Mouse (Mus musculus) brain, adult 2 months (tissue): ENCODE results near the gene Asic5.

Experiments used
- DNase-seq: peaks from one replicate; pipeline ENCODE4 v3.0.0; 2011; ENCODE audit warnings: low read depth, low spot score

The Asic5 gene

GRCm38 (mm10) chr3:81981990-81982389, at the start of gene Asic5:
Asic5 (plus strand) TSS chr3:81982290.
- no peak for DNase-seq

DNA sequence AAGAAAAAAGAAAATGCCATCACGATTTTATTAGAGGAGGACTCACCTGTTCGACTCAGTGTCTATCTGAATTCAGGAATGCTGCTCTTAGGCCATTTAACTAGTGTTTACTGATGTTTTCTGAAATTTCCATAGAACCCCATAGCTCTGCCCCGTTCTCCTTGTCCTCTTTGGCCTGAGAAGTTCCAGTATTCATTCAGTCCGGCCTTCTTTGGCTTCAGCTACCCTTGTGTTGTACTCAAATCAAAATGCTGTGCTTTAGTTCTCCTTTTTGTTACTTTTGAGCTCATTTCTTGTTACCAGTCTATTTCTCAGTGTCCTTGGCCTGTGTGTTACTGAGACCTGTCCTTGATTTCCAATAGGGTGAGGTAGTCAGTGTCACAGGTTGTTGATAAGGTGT, 48.7 kb upstream of the Asic5 start:
- DNase-seq, result no peak

DNA sequence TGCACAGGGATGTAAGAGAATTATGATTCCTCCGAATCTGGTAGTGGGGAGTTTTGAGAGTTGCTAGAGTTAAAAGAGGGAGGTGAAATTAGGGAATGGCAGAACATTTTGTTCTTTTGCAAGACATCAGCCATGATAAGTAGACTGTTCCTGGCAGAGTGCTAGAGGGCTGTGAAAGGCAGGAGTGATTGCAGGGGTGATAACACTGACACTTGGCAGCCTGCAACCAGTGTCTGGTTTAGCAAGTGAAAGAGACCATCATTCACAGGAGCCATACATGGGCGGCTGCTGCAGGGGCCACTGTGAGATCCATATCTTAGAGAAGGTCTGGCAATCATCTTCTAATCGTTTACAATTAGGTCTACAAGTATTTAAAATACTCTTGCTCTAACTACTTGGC, 43.2 kb upstream of the Asic5 start:
- DNase-seq, result no peak

GRCm38 (mm10) chr3:81942341-81942740, 39.7 kb upstream of the Asic5 start:
- no peak for DNase-seq

DNA sequence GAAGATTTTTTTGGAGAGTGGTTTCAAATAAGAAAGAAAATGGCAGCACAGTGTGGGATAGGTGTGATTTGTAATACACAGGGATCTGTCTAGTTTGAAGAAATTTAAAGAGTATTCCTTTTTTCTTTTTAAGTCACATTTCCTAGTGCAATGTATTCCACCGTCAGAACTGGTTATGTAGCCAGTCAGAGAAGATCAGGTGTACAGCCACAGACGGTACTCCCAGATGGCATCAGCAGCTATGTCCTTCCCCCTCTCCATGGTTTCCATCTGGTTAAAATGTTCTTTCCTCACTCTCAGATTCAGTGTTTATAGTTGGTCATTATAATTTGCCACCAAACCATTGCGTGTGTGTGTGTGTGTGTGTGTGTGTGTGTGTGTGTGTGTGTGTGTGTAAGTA, 39.0 kb upstream of the Asic5 start:
- DNase-seq, result peak; percentile 77

- DNase-seq, result no peak
Observed at GRCm38 (mm10) chr3:81944851-81945393, 37.2 kb upstream of the Asic5 start.

DNA sequence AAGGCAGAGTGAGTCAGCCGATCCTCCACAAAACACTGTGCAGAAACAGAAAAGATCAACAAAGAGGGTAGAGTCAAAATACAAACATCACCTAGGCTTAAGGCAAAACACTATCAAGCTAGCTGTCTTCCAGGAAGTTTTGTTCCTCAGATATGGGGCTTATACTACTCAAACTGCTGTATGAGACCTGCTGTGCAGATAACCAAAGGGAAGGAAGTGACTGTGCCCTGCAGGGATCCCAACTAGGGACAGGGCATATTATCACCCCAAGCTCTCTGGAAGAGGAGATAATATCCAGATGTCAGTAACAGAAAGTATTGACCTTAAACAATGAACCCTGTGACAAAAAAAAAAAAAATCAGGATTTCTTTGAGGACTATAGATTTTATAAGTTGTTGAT, 33.0 kb upstream of the Asic5 start:
- DNase-seq, result no peak

- no peak for DNase-seq
Observed at GRCm38 (mm10) chr3:81951785-81952184, 30.3 kb upstream of the Asic5 start.

- no peak for DNase-seq
Observed at GRCm38 (mm10) chr3:81957484-81957883, 24.6 kb upstream of the Asic5 start.

- DNase-seq, result no peak
Observed at GRCm38 (mm10) chr3:81961336-81961735, 20.8 kb upstream of the Asic5 start.

GRCm38 (mm10) chr3:81963768-81964167, 18.3 kb upstream of the Asic5 start:
- peak; percentile 81 for DNase-seq

GRCm38 (mm10) chr3:81964596-81964995, 17.5 kb upstream of the Asic5 start:
- DNase-seq, result peak; percentile 83

- DNase-seq, result peak; percentile 18
Observed at GRCm38 (mm10) chr3:81975607-81976006, 6.5 kb upstream of the Asic5 start.

DNA sequence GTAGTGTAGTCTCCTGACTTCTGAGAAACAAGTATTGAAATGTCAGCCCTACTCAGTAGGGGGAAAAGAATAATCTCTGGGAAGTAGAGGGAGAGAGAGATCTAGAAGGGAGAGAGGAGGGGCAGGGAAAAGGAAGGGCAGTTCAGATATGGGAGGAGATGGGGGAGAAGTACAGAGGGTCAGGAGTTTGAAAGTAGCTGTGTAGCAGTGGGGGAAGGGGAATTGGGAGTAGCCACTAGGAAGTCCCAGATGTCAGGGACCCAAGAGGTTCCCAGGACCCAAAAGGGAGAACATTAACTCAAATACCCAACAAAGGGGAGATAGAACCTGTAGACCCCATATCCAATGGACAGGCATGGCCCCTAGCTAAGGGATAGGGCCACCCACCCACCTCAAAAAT, 6.0 kb upstream of the Asic5 start, which contains the start of gene Tdo2:
TSS of gene Tdo2 (minus strand) at position 101 of the 400 bp plus-strand sequence.
- no peak for DNase-seq

DNA sequence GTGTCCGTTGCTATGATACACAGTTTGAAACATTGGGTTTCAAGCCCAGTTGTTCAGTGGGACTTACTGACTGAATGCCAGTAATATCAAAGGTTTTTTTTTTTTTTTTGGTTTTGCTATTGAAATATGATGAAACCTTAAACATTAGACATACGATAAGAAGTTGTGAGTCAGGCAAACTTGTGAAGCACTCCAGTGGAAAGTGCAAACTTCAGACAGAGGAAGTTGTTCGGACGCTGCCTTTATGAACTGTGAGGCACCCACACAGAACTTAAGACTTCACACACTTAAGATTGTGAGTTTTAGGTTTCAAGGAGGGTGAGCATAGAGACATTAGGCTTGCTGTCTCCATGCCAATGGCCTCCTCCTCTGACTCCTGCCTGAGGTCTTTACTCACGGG, 514 bp upstream of the Asic5 start:
- DNase-seq, result no peak

DNA sequence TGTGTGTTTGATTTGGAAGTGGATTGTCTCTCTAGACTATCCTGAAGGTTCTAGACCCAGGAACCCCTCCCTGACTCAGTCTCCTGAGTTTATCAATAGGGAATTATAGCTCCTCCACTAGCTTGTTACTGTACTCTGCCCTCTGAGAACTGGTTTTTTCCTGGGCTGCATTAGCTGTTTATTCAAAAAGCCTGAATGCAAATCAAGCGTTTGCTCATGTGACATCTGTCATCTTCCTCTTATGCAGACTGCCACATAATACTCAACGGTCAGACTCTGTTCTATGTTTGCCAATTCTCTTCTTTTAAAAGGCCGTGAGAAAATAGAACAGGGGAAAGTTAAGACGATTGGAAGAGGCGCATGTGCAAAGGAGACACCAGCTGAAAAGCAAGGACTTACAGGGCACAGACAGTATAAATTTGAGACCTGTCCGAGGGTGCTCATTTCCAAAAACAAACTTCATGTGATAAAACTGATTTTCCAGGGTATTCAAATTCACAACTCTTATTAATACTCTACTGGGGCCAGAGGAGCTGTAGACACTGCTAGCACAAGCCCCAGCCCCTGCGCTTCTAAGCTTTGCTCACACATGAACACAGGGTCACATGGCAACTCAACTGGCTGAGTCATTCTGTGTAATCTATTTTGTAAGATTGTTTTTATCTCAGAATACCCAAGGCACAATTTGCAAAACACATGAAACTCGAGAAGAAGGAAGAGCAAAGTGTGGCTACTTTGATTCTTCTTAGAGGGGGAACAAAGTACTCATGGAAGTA, 1.2 kb downstream of the Asic5 start:
- no peak for DNase-seq

GRCm38 (mm10) chr3:81985100-81985499, 3.0 kb downstream of the Asic5 start:
- no peak for DNase-seq

- no peak for DNase-seq
Observed at GRCm38 (mm10) chr3:81986103-81986502, 4.0 kb downstream of the Asic5 start.

GRCm38 (mm10) chr3:81987628-81988027, 5.5 kb downstream of the Asic5 start:
- no peak for DNase-seq

GRCm38 (mm10) chr3:81989692-81990141, 7.6 kb downstream of the Asic5 start:
- no peak for DNase-seq

DNA sequence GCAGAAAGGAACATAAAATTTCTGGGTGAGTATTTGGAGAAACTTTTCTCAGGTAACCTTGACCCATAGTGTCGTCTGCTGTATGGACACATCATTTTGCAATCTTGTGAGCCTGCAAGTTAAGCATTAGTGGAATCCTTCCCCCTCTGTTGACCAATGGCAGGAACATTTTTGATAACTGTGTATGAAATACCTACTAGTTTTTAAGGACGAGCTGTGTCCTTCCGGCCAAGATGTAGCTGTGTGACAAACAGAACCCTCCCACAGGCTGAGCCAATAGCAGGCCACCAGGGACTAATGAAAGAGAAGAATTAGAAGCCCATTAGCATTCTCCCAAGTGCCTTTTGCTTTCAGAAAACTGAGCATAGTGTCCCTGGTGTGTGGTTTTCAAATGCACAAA, 8.4 kb downstream of the Asic5 start:
- DNase-seq, result no peak

DNA sequence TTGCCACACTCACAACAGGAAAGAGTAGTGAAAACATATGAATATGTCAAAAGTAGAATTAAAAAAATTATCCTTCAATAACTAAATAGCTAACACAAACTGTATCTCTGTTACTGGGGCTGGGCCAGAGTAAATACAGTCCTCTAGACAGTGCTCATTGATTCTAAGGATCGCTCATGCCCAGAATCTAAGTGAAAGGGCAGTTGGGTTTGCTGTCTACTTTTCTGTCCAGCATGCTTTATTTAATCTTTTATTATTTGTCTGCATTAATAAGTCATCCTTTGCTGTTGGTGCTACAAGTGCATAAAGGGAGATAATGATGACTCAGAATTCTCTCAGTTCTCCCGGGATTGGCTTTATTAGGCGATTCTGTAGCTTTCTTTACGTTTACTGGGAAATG, 13.3 kb downstream of the Asic5 start:
- no peak for DNase-seq

DNA sequence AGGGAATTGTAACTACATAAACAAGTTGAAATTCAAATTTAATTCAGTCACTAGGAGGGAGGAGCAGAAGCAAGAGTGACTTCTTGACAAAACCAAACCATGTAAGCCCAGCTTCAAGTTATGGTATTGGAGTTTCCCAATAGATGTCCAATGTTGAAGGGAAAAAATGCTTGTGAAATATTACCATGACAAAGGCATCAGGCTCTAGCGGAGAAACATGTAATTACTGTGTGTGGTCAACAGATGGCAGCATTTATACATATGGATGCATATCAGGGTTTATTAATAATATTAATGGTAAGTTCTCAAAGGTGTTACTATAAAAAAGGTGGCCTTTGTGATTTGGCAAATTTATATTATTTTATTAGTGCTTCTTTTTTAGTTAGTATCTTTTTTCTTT, 13.9 kb downstream of the Asic5 start:
- peak; percentile 69 for DNase-seq
